Mouse (Mus musculus) embryonic facial prominence, embryonic 15.5 days (tissue): ENCODE data around the gene Klrc2. TPM values are rescaled to one million over a fixed set of nuclear protein-coding genes. Genes with fewer than 3 reads are reported as not detected.

Experiments used
- microRNA-seq: library from miRNA; unstranded; fragments of <30 nt; microRNA quantifications from one replicate; pipeline ENCODE4, GENCODE M21; 2016; ENCODE audit warnings: borderline number of aligned reads
- polyA plus RNA-seq: library from polyadenylated mRNA; unstranded; fragments of >200 nt; fragmentation: Nextera tagmentation; extraction: Ambion mirVana; gene quantifications from 2 replicates; pipeline ENCODE4 v1.2.1, GENCODE M21; 2015

Gene Klrc2
- polyA plus RNA-seq, 1 experiment from 2014 or later, result not detected

Small RNA genes lying within 50 kb of the gene (microRNA-seq; reads per million reads assigned to microRNA genes)
- gene Mir680-1, result not detected

Other genes starting within 250 kb of the Klrc2 start
- gene Clec1a, start 208.7 kb downstream of the Klrc2 start, polyA plus RNA-seq, result 2.4 and 2.5 TPM in 2 replicates
- not detected in 2 replicates for gene Olr1, start 153.5 kb downstream of the Klrc2 start, polyA plus RNA-seq
- gene Tmem52b, start 148.1 kb downstream of the Klrc2 start, polyA plus RNA-seq, result not detected in 2 replicates
- gene Gabarapl1, start 127.5 kb downstream of the Klrc2 start, polyA plus RNA-seq, result 53.2 and 54.4 TPM in 2 replicates
- gene Klre1, start 82.8 kb downstream of the Klrc2 start, polyA plus RNA-seq, result 0.13 TPM in 1 of 2 replicates, not detected in the other
- gene Klrd1, start 68.9 kb downstream of the Klrc2 start, polyA plus RNA-seq, result 0.37 TPM in 1 of 2 replicates, not detected in the other
- 0.16 TPM in 1 of 2 replicates, not detected in the other for gene Klrk1, start 36.8 kb downstream of the Klrc2 start, polyA plus RNA-seq
- not detected in 2 replicates for gene Klrc3, start 17.4 kb downstream of the Klrc2 start, polyA plus RNA-seq
- 0.24 TPM in 1 of 2 replicates, not detected in the other for gene Klrc1, start 18.3 kb upstream of the Klrc2 start, polyA plus RNA-seq
- not detected in 2 replicates for gene Klri1, start 56.4 kb upstream of the Klrc2 start, polyA plus RNA-seq
- gene Klri2, start 79.8 kb upstream of the Klrc2 start, polyA plus RNA-seq, result not detected in 2 replicates
- gene Gm156, start 123.6 kb upstream of the Klrc2 start, polyA plus RNA-seq, result not detected in 2 replicates
- gene Gm17631, start 202.0 kb upstream of the Klrc2 start, polyA plus RNA-seq, result not detected in 2 replicates
- gene Klra17, start 216.0 kb upstream of the Klrc2 start, polyA plus RNA-seq, result 0.13 and 0.18 TPM in 2 replicates